Mouse (Mus musculus) liver, embryonic 12.5 days (tissue): ENCODE measurements at regions not wholly inside any gene's neighbourhood (a gene's known extent, or its start where the extent isn't known, plus 50 kb on each side); places are given as distances from the start of the nearest gene placed in this dataset.

Source experiments
- ATAC-seq: fragments of 200-750 bp; cut with Nextera tagmentation; 2 replicates; pipeline ENCODE4 v1.8.0; 2017; ENCODE audit warnings: moderate number of reproducible peaks, mild to moderate bottlenecking, moderate library complexity
- H3K27ac ChIP-seq: fragments of 300-500 bp; sonication (generic); 2 replicates; pipeline ENCODE4 v1.5.1; 2016; ENCODE audit warnings: mild to moderate bottlenecking
- H3K27me3 ChIP-seq: fragments of 300-500 bp; sonication (generic); replicated peaks from 2 replicates; pipeline ENCODE4 v1.6.1; 2016; ENCODE audit warnings: mild to moderate bottlenecking, moderate library complexity
- H3K36me3 ChIP-seq: fragments of 300-500 bp; sonication (generic); 2 replicates; pipeline ENCODE4 v1.6.1; 2016; ENCODE audit warnings: mild to moderate bottlenecking, moderate library complexity
- H3K4me1 ChIP-seq: fragments of 300-500 bp; sonication (generic); 2 replicates; pipeline ENCODE4 v1.6.1; 2016
- H3K4me2 ChIP-seq: fragments of 300-500 bp; sonication (generic); 2 replicates; pipeline ENCODE4 v1.6.1; 2016; ENCODE audit warnings: mild to moderate bottlenecking, moderate library complexity
- H3K4me3 ChIP-seq: fragments of 300-500 bp; sonication (generic); 2 replicates; pipeline ENCODE4 v1.5.1; 2016; ENCODE audit warnings: mild to moderate bottlenecking, moderate library complexity
- H3K9ac ChIP-seq: fragments of 300-500 bp; sonication (generic); 2 replicates; pipeline ENCODE4 v1.6.1; 2016; ENCODE audit warnings: mild to moderate bottlenecking, moderate library complexity
- H3K9me3 ChIP-seq: fragments of 300-500 bp; sonication (generic); replicated peaks from 2 replicates; pipeline ENCODE4 v1.6.1; 2016; ENCODE audit warnings: mild to moderate bottlenecking, moderate library complexity
- WGBS: fragments of 180-500 bp; shearing (Covaris S2); methylation state at CpG from one replicate; pipeline ENCODE4 v1.1.7; 2016; ENCODE audit not compliant: insufficient replicate concordance; 5-methylcytosine and 5-hydroxymethylcytosine counted together

- Histone ChIP-seq H3K4me2 (no peak overlapping the region), H3K4me1 (no peaks in the 10 kb centered on the region), H3K9me3 (no peaks in the 10 kb centered on the region), H3K4me3 (no peak overlapping the region), H3K27me3 (no peaks in the 10 kb centered on the region), H3K9ac (no peak overlapping the region), H3K36me3 (no peaks in the 10 kb centered on the region), H3K27ac (no peak overlapping the region)
- 50% methylated on average over 4 of the region's 4 CpGs for WGBS
- no peak for ATAC-seq
These were observed 131.5 kb downstream of the Otol1 start for GRCm38 (mm10) chr3:70138926-70139325.

DNA sequence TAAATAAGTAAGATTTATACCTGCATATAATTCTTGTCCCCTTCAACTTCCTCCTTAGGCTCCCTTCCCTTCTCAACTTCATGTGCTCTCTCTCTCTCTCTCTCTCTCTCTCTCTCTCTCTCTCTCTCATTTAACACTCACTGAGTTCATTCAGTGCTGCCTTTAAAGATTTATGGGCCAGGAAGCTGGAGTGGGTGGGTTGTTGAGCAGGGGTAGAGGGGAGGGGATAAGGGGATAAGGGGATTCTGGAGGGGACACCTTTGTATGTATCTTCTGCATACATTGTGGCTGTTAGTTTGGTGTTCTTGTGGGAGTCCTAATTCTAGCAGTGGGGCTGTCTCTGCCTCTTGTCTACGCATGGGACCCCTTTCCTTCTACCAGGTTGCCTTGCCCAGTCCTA is 138.3 kb downstream of the Otol1 start:
- no peak for ATAC-seq

GRCm38 (mm10) chr3:70151156-70151555 is 143.7 kb downstream of the Otol1 start:
- no peak for ATAC-seq
- Histone ChIP-seq H3K4me3 (no peak overlapping the region), H3K27ac (no peak overlapping the region), H3K27me3 (no peaks in the 10 kb centered on the region), H3K4me1 (no peaks in the 10 kb centered on the region), H3K9me3 (no peaks in the 10 kb centered on the region), H3K9ac (no peak overlapping the region), H3K4me2 (no peak overlapping the region), H3K36me3 (no peaks in the 10 kb centered on the region)
- 59% methylated on average over 5 of the region's 5 CpGs for whole genome bisulfite sequencing

More for the DNA sequence above, 138.3 kb downstream of the Otol1 start:
- WGBS: 33% methylated on average over 1 of the region's 1 CpGs
- Histone ChIP-seq H3K27ac (no peak overlapping the region), H3K4me3 (no peak overlapping the region), H3K9ac (no peak overlapping the region), H3K36me3 (no peaks in the 10 kb centered on the region), H3K9me3 (no peaks in the 10 kb centered on the region), H3K4me2 (no peak overlapping the region), H3K4me1 (no peaks in the 10 kb centered on the region), H3K27me3 (no peaks in the 10 kb centered on the region)

DNA sequence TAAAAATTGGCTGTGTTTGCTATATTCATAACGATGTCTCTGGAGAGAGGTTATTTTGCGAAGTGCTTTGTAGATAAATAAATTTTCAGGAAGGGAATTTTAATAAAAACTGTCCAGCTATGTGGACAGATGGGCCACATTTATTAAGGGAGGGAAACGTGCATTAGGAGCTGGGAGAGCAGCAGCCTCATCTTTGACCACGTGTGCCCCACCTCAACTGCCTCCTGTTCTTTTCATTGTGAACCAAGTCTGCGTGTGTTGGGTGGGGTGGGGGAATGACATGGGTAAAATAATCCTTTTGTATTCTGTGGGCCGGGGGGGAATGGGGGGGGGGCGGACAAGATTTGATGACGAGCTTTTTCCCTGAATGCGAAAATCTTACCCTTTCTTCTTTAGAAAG is 152.6 kb downstream of the Otol1 start:
- no peaks in the 10 kb centered on the region for H3K4me1 ChIP-seq
- no peaks in the 10 kb centered on the region for H3K9me3 ChIP-seq
- no peak overlapping the region for H3K27ac ChIP-seq
- no peak overlapping the region for H3K4me3 ChIP-seq
- H3K4me2 ChIP-seq: no peak overlapping the region
- H3K9ac ChIP-seq: no peak overlapping the region
- no peak for ATAC-seq
- WGBS: 64% methylated on average over 9 of the region's 9 CpGs
- H3K36me3 ChIP-seq: no peaks in the 10 kb centered on the region
- no peaks in the 10 kb centered on the region for H3K27me3 ChIP-seq

DNA sequence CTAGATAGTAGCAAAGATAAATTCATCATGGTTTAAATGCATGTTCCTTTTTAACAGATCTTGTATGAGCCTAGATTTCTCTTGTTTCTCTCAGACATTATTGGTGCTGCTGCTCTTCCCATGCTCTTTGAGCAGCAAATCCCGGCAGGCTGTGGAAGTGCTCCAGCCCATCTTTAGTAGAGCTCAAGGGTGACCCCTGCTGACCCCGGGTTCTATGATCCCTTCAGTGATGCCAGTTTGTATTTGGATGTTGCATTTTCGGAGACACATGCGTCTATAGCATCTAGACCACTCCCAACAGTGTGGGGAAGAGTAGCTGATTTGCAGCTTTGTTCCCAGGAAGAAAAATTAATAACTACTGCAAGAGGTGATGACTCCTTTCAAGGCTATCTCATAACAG is 164.3 kb downstream of the Otol1 start:
- Histone ChIP-seq H3K36me3 (no peaks in the 10 kb centered on the region), H3K27me3 (no peaks in the 10 kb centered on the region), H3K4me1 (no peaks in the 10 kb centered on the region), H3K4me3 (no peak overlapping the region), H3K9ac (no peak overlapping the region), H3K9me3 (no peaks in the 10 kb centered on the region), H3K4me2 (no peak overlapping the region), H3K27ac (no peak overlapping the region)
- ATAC-seq: no peak
- 35% methylated on average over 4 of the region's 4 CpGs for WGBS

DNA sequence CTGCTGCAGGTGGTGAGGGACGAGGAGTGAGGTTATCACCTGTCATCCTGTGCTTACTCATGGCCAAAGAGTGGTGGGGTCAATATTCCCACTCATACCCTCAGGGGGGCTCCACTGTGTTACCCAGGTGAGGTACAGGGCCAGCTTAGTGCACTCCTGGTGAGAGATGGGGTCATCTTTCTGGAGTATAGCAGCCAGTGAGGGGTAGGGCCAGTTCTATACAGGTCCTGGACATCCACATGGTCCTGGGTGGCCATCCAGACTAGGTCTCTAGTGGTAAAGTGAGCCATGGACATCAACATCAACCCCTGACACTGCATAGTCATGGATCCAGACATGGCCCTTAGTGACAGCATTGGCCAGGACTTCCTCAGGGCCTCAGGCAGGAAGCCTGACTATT is 169.0 kb downstream of the Otol1 start:
- ATAC-seq: no peak
- no peak overlapping the region for H3K4me3 ChIP-seq
- no peak overlapping the region for H3K9ac ChIP-seq
- no peaks in the 10 kb centered on the region for H3K36me3 ChIP-seq
- no peak overlapping the region for H3K4me2 ChIP-seq
- WGBS: 46% methylated on average over 1 of the region's 1 CpGs
- no peak overlapping the region for H3K27ac ChIP-seq
- no peaks in the 10 kb centered on the region for H3K27me3 ChIP-seq
- no peaks in the 10 kb centered on the region for H3K4me1 ChIP-seq
- H3K9me3 ChIP-seq: no peaks in the 10 kb centered on the region

DNA sequence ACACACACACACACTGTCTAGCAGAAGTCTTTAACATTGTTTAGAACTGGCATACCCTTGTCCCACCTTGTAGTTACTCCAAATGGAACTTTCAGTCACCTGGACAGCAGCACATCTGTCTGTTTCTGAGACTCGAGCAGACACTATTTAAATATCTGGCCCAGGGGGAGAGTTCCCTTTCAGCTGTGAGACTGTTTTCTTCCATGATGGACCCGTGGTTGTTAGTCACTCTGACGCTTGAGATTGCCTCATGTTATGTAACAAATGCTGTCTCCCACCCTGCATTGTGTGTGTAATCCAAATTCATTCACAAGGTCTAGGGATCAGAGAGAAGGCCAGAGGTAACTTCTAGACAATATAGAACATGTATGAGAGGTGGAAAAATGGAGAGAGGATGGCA is 174.2 kb downstream of the Otol1 start:
- WGBS: 42% methylated on average over 3 of the region's 3 CpGs
- no peak for ATAC-seq
- no peak overlapping the region for H3K27ac ChIP-seq

DNA sequence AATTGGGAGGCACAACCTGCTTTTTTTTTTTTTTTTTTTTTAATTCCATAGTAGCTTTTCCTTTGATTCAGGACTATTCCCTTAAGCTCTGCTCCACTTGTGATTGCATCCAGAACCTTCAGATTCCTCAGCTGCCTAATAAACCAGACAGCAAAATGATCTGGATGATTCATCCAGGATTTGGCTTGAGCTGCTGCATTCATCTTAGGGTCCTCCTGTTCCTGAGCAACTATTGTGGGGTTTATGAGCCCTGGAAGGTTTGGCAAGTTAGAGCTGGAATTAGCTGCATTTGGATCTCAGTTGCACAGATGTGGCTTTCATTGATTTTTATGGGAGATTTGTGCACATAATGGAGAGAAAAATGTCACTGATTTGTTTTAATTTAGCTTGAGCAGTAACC is 183.3 kb downstream of the Otol1 start:
- H3K36me3 ChIP-seq: no peaks in the 10 kb centered on the region
- H3K4me1 ChIP-seq: no peaks in the 10 kb centered on the region
- no peak overlapping the region for H3K27ac ChIP-seq
- H3K9me3 ChIP-seq: no peaks in the 10 kb centered on the region
- H3K9ac ChIP-seq: no peak overlapping the region
- H3K27me3 ChIP-seq: no peaks in the 10 kb centered on the region
- no peak overlapping the region for H3K4me3 ChIP-seq
- no peak overlapping the region for H3K4me2 ChIP-seq
- ATAC-seq: no peak

More for the DNA sequence above, 174.2 kb downstream of the Otol1 start:
- Histone ChIP-seq H3K27me3 (no peaks in the 10 kb centered on the region), H3K9ac (no peak overlapping the region), H3K4me2 (no peak overlapping the region), H3K4me3 (no peak overlapping the region), H3K9me3 (no peaks in the 10 kb centered on the region), H3K36me3 (no peaks in the 10 kb centered on the region), H3K4me1 (no peaks in the 10 kb centered on the region)

DNA sequence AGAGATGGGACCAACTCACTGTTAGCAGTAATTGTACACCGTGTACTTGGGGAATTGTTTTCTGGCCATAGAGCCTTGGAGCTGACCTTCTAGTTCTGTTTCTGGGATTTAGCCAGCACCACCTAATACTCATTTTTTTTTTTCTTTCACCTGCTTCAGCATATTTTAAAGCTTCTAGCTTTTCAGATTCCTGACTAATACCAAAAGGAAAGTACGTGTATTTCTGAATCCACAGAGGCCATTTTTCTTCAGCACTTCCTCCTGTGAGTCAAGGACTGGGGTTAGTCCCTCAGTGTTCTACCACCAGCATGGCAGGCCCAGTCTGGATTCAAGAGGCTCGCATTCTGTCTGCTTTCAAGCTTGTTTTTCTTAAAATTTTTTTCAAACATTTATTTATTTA is 189.3 kb downstream of the Otol1 start:
- Histone ChIP-seq H3K36me3 (no peaks in the 10 kb centered on the region), H3K27me3 (no peaks in the 10 kb centered on the region)
- no peak for ATAC-seq

DNA sequence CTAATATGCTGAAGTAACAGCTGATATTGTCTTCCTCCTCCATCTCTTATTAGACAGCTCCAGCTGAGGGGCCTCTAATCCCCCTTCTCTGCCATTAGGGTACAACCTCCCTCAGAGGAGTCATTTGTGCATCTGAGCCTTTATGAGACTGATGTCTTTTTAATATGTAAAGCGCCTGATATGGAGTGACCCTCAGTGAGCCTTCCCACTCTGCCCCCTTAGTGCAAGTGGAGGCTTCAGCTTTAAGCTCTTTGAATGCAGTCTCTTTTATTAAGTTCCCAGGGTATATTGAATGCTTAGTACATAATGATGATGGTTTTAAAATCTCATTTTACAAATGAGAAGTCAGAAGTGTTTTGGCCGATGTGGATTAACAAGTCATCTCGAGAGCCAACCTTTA is 191.5 kb downstream of the Otol1 start:
- H3K9me3 ChIP-seq: 0 out of 2 replicates have a peak, but pooled peaks cover 3% of the 10 kb centered on the region
- H3K9ac ChIP-seq: no peak overlapping the region
- WGBS: 56% methylated on average over 3 of the region's 3 CpGs
- H3K27ac ChIP-seq: no peak overlapping the region
- ATAC-seq: no peak
- H3K27me3 ChIP-seq: no peaks in the 10 kb centered on the region
- H3K4me2 ChIP-seq: no peak overlapping the region
- no peaks in the 10 kb centered on the region for H3K36me3 ChIP-seq
- no peaks in the 10 kb centered on the region for H3K4me1 ChIP-seq
- no peak overlapping the region for H3K4me3 ChIP-seq

More for the DNA sequence above, 189.3 kb downstream of the Otol1 start:
- no peak overlapping the region for H3K27ac ChIP-seq
- 0 out of 2 replicates have a peak, but pooled peaks cover 3% of the 10 kb centered on the region for H3K9me3 ChIP-seq
- H3K9ac ChIP-seq: no peak overlapping the region
- H3K4me3 ChIP-seq: no peak overlapping the region
- no peaks in the 10 kb centered on the region for H3K4me1 ChIP-seq
- WGBS: 65% methylated on average over 3 of the region's 3 CpGs
- no peak overlapping the region for H3K4me2 ChIP-seq

DNA sequence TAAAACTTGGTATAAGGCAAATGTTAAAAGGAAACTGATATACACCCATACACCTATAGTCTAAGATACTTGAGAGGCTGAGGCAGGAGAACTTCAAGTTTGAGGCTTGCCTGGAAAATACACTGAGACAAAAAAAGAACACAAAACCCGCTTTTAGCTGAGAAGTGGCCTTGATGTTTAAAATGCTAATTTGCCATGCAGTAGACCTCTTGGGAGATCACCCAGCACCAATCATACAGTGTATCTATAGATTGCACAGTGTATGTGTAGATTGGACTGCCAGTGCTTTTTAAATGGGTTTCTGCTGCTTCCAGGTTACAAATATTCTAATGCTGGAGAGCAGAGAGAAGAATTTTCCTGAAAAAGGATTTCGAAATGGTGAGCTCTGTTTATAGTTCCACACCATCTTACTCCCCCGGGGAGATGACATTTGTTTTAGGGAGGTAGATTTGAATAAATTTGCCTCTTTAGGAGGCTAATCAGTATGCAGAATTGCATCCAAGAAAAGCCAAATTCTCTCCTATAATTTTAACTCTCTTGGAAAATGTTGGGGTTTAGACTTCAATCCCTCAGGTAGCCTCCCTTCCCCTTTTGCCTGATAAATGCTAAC is 194.0 kb downstream of the Otol1 start:
- no peak overlapping the region for H3K4me2 ChIP-seq
- no peak overlapping the region for H3K27ac ChIP-seq
- no peak for ATAC-seq
- 56% methylated on average over 3 of the region's 3 CpGs for WGBS
- H3K4me1 ChIP-seq: no peaks in the 10 kb centered on the region
- H3K27me3 ChIP-seq: no peaks in the 10 kb centered on the region
- no peak overlapping the region for H3K9ac ChIP-seq
- no peaks in the 10 kb centered on the region for H3K36me3 ChIP-seq
- H3K9me3 ChIP-seq: no peaks in the 10 kb centered on the region
- no peak overlapping the region for H3K4me3 ChIP-seq

- no peaks in the 10 kb centered on the region for H3K4me1 ChIP-seq
- H3K27me3 ChIP-seq: no peaks in the 10 kb centered on the region
- H3K36me3 ChIP-seq: no peaks in the 10 kb centered on the region
- WGBS: 71% methylated on average over 3 of the region's 3 CpGs
- no peaks in the 10 kb centered on the region for H3K9me3 ChIP-seq
- H3K4me3 ChIP-seq: no peak overlapping the region
- no peak overlapping the region for H3K4me2 ChIP-seq
- ATAC-seq: no peak
- H3K9ac ChIP-seq: no peak overlapping the region
- no peak overlapping the region for H3K27ac ChIP-seq
These were observed 207.8 kb downstream of the Otol1 start for GRCm38 (mm10) chr3:70215195-70215594.

DNA sequence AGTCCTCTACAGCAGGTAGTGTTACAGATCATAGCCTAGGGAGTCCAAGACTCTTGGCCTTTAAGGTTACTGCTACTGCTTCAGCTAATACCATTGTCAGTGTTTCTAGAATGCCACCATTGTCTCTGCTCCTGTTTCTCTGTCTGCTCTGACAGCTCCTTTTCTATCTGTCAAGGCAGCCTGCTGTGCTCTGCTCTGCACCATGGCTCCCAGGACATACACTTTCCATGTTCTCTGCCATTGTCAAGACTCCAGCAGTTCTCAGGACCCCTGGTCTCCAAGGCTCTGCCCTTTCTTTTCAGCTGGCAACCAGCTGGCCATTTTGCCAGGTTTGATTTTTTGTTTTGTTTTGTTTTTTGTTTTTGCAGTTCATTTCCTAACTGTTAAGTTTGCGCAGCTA is 208.7 kb downstream of the Otol1 start:
- no peaks in the 10 kb centered on the region for H3K27me3 ChIP-seq
- WGBS: 53% methylated on average over 1 of the region's 1 CpGs
- H3K4me2 ChIP-seq: no peak overlapping the region
- H3K9me3 ChIP-seq: no peaks in the 10 kb centered on the region
- no peak overlapping the region for H3K4me3 ChIP-seq
- no peak for ATAC-seq
- no peak overlapping the region for H3K27ac ChIP-seq
- H3K4me1 ChIP-seq: no peaks in the 10 kb centered on the region
- no peak overlapping the region for H3K9ac ChIP-seq
- H3K36me3 ChIP-seq: no peaks in the 10 kb centered on the region
